Mouse (Mus musculus) frontal cortex, adult 2 months (tissue): Measurements from ENCODE around the gene 2310011J03Rik. TPM values are rescaled to one million over a fixed set of nuclear protein-coding genes. Genes with fewer than 3 reads are reported as not detected.

Experiments
- polyA plus RNA-seq: library from polyadenylated mRNA; depleted of rRNA; stranded (reverse); fragments of >200 nt; gene quantifications from 2 replicates; pipeline ENCODE4 v1.2.3, GENCODE M21; 2012; rRNA removed

2310011J03Rik gene
- polyA plus RNA-seq, 1 experiment = 41.6 TPM

Other genes starting within 250 kb of the 2310011J03Rik start
- 26.6 TPM in 2 replicates for gene Sbno2, start 215.0 kb downstream of the 2310011J03Rik start, polyA plus RNA-seq
- gene Stk11, start 204.7 kb downstream of the 2310011J03Rik start, polyA plus RNA-seq = 93.8 and 96.3 TPM in 2 replicates
- 606 and 673 TPM in 2 replicates for gene Atp5d, start 181.9 kb downstream of the 2310011J03Rik start, polyA plus RNA-seq
- gene Cbarp, start 179.7 kb downstream of the 2310011J03Rik start, polyA plus RNA-seq = 252 and 288 TPM in 2 replicates
- 36.5 and 43.7 TPM in 2 replicates for gene Midn, start 172.3 kb downstream of the 2310011J03Rik start, polyA plus RNA-seq
- gene Cirbp, start 154.6 kb downstream of the 2310011J03Rik start, polyA plus RNA-seq = 212 and 226 TPM in 2 replicates
- gene 1600002K03Rik, start 147.6 kb downstream of the 2310011J03Rik start, polyA plus RNA-seq = 14.3 and 15.8 TPM in 2 replicates
- gene Efna2, start 141.1 kb downstream of the 2310011J03Rik start, polyA plus RNA-seq = 8.2 and 10.2 TPM in 2 replicates
- gene Mum1, start 94.1 kb downstream of the 2310011J03Rik start, polyA plus RNA-seq = 32.4 and 37.9 TPM in 2 replicates
- 380 and 448 TPM in 2 replicates for gene Ndufs7, start 71.4 kb downstream of the 2310011J03Rik start, polyA plus RNA-seq
- gene Gamt, start 59.5 kb downstream of the 2310011J03Rik start, polyA plus RNA-seq = 29.1 and 31.9 TPM in 2 replicates
- gene Dazap1, start 59.1 kb downstream of the 2310011J03Rik start, polyA plus RNA-seq = 76.6 and 86.3 TPM in 2 replicates
- 2,217 and 2,507 TPM in 2 replicates for gene Rps15, start 28.1 kb downstream of the 2310011J03Rik start, polyA plus RNA-seq
- 46.2 and 52.2 TPM in 2 replicates for gene Apc2, start 24.6 kb downstream of the 2310011J03Rik start, polyA plus RNA-seq
- gene Pcsk4, start 9.0 kb upstream of the 2310011J03Rik start, polyA plus RNA-seq = 9.4 TPM in 2 replicates
- gene Reep6, start 9.4 kb upstream of the 2310011J03Rik start, polyA plus RNA-seq = 4.9 and 6.0 TPM in 2 replicates
- 5.6 and 7.3 TPM in 2 replicates for gene Adamtsl5, start 27.9 kb upstream of the 2310011J03Rik start, polyA plus RNA-seq
- 24.9 and 33.3 TPM in 2 replicates for gene Plk5, start 35.9 kb upstream of the 2310011J03Rik start, polyA plus RNA-seq
- 17.2 and 17.7 TPM in 2 replicates for gene Mex3d, start 67.1 kb upstream of the 2310011J03Rik start, polyA plus RNA-seq
- gene Mbd3, start 79.0 kb upstream of the 2310011J03Rik start, polyA plus RNA-seq = 200 and 215 TPM in 2 replicates
- 1,306 and 1,773 TPM in 2 replicates for gene Uqcr11, start 86.3 kb upstream of the 2310011J03Rik start, polyA plus RNA-seq
- gene Tcf3, start 113.1 kb upstream of the 2310011J03Rik start, polyA plus RNA-seq = 33.5 and 34.2 TPM in 2 replicates
- gene Onecut3, start 174.3 kb upstream of the 2310011J03Rik start, polyA plus RNA-seq = 0.02 and 0.04 TPM in 2 replicates
- gene Atp8b3, start 218.6 kb upstream of the 2310011J03Rik start, polyA plus RNA-seq = 0.22 and 0.25 TPM in 2 replicates
- 45.5 and 49.0 TPM in 2 replicates for gene Rexo1, start 241.0 kb upstream of the 2310011J03Rik start, polyA plus RNA-seq